Mouse (Mus musculus) erythroblast, embryonic 14.5 days (primary cell): Measurements from ENCODE around the gene Mcfd2.

ENCODE experiments used
- GATA1 ChIP-seq: IDR thresholded peaks from 2 replicates; pipeline ENCODE4 v1.6.1; 2012; ENCODE audit warnings: low read length, inconsistent platforms, mixed read lengths
- TAL1 ChIP-seq: IDR thresholded peaks from 3 replicates; pipeline ENCODE4 v1.6.1; 2012; ENCODE audit warnings: low read length, inconsistent platforms, mixed read lengths

DNA sequence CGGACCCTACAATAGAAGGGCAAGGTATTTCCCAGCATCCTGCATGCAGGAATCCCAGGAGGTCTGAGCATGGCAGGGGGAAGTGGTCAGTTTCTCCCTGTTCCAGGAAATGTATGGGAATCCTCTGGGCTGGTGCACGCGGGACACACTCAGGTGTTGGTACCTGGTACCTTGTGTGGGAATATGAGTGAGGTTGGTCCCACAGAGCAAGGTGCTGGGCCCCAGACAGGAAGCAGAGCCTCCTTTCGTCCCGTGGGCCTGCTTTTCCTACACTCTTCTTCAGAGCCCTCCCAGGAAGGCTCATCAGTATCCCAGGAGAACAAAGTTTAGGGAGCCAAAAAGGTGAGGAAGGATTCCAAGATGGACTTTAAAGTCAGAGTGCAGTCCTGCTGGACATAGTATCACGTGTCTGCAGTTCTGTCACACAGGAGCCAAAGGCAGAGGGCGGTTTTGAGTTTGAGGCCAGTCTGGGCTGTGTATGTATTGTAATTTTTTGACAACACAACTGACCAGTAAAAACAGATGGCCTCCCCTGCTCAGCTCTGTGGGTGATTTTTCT lies 18.8 kb upstream of the Mcfd2 start:
- TF ChIP-seq GATA1 (no peak), TAL1 (no peak)
